Mouse (Mus musculus) urinary bladder, postnatal 25 days (tissue): ENCODE results near the gene Gm45808.
A peak's percentile ranks its signal among the peaks of the same experiment; 100 is the strongest.
"Not testable (repeated sequence)": the region's sequence is repeated elsewhere in the genome, so short reads cannot be mapped to it uniquely, and the experiment has no call there.

ENCODE experiments used
- DNase-seq: peaks from one replicate; pipeline ENCODE4 v3.0.0; 2022; ENCODE audit warnings: low spot score

The Gm45808 gene

DNA sequence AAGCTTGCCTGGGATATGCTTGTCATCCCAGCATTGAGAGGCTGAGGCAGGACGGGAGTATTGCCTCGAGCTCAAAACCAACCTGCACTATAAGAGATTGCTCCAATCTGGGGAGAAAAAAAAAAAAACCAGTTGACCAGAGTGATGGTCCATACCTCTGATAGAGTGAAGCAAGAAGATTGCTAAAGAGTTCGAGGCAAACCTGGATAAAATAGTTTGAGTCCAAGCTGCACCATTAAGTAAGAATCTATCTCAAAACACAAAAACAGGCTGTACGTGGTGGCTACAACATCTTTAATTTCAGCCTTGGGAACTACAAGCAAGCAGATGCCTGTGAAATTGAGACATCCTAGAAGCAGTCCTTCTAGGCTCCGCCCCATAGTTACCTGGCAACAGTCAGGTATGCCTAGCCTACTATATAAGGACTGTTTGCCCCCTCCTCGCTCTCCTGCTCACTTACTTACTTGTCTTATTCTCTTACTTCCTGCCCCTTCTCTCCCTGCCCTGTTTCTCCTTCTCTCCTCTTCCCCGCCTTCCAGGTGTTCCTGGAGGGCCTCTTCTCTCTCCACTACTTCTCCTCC, 19.4 kb downstream of the Gm45808 start:
- no peak for DNase-seq

DNA sequence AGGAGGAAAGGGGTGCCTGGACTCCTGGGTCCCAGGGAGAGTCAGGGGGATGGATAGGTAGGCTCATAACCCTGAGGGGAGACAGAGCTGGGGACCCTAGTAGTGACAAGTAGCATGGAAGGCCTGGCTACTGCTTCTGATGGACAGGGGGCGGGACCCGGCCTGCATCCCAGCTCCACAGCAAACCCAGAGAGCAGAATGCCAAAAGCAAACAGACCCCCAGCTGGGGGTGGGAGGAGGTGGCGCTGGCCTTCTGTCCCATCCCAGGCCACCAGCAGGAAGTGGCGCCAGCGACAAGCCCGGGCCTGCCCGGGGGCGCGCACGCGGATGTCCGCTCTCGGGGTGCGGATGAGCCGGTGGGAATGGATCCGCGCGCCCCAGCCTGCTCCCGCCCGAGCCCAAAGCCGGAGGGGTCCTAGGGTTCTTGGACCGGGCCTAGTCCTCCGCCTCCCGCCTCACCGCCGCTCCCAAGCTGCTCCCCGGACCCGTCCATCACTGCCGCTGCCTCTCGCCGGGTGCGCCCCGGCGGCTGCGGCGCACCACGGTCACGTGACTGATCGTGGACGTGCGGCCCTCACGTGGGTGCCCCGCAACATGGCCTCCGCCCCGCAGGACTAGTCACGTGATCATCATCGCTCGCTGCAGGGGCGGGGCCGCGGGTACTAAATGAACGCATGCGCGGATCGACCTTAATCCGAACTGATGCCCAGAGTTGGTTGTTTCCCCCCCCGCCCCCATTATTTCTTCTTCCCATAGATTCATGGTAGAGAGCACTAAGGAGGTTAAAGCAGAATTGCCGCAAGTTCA, 20.1 kb downstream of the Gm45808 start, which contains the start of gene Bax:
Gene Bax, minus strand, starts transcription at position 616 of the 807 bp plus-strand sequence.
- peak; percentile 93 for DNase-seq

DNA sequence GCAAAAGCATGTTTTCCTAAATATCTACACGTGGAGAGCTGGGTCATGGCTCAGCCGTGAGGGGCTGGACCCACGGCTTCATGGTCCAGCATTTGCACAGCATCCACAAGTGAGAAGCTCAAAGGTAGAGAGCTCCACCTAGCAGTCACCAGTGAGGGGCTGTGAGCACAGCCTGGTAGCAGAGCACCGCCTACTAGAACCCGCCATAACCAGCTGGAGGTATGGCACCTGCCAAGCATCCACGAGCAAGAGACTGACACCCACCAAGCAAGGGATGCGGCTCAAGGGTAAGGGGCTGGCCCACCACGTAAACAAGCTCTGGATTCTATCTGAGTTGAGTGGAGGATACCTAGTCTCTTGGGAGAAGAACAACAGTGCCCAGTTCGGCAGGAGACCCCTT, 21.1 kb downstream of the Gm45808 start:
- DNase-seq, result no peak

GRCm38 (mm10) chr7:45465112-45465511, 21.5 kb downstream of the Gm45808 start:
- no peak for DNase-seq

GRCm38 (mm10) chr7:45463987-45464778, 22.4 kb downstream of the Gm45808 start:
- no peak for DNase-seq

- DNase-seq, result not testable (repeated sequence)
Measured at GRCm38 (mm10) chr7:45462868-45463267, 23.7 kb downstream of the Gm45808 start.

- no peak for DNase-seq
Measured at GRCm38 (mm10) chr7:45462325-45462724, 24.3 kb downstream of the Gm45808 start.

DNA sequence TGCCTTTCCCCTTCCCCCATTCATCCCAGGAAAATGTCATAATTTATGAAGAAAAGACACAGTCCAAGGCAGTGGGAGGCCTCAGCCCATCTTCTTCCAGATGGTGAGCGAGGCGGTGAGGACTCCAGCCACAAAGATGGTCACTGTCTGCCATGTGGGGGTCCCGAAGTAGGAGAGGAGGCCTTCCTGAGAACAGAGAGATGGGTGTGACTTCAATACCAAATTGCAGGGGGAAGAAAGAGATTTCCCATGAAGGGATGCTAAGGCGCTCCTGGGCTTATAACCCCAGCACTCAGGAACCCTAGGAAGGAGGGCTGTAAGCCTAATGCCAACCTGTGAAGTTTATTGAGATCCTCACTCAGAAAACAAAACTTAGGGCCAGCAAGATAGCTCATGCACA, 24.8 kb downstream of the Gm45808 start:
- no peak for DNase-seq

- DNase-seq, result no peak
Measured at GRCm38 (mm10) chr7:45461326-45461725, 25.3 kb downstream of the Gm45808 start.

DNA sequence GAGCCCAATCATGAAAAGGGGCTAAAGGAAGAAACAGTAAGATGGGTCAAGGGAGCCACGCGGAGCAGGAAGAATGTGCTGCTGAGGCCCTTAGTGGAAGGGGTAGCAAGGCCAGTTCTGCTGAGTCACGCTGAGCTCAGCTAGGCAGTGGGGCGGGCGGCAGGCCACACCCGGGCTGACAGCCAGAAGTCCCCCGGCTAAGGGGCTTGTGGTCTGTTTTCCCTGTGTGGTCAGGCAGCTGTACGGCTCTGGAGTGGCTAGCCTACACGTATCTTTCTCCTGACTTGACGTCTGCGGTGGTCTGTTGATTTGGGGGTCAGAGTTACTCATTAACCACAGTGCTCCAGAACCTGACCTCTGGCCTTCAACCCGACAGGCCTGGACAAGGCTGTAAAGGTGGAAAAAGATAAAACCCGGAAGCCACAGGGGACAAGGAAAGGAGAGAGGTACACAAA, 25.7 kb downstream of the Gm45808 start:
- peak; percentile 70 for DNase-seq

GRCm38 (mm10) chr7:45460377-45460776, 26.2 kb downstream of the Gm45808 start:
- no peak for DNase-seq

DNA sequence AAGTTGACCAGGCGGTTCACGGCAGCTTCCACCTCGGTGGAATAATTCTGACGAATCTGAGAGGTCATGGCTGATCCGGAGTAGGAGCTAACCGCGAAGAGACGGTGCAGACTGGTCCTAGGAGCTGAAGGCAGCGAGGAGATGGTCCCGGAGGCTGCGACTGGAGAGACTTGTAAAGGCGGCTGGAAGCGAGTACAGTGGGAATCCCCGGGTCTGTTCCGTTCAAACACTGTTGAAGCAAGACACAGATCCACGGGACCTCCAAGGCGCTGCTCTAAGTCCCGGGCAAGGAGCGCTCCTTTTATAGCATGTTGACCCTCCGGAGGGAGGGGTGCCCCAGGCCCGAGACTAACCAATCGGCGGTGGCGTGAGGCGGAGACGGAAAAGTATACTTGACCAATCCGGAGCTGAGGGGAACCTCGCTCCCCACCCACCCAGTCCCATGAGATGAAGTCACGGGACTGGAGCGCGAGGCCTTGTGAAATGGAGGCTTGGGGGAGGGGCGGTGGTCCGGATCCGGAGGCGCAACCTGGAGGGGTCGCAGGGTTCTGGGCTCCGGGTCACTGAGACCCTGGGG, 27.0 kb downstream of the Gm45808 start, which contains the start of gene Ftl1:
Gene Ftl1, minus strand, starts transcription at position 321 of the 577 bp plus-strand sequence.
- DNase-seq, result peak; percentile 81

- DNase-seq, result peak; percentile 69
Measured at GRCm38 (mm10) chr7:45458748-45459563, 27.7 kb downstream of the Gm45808 start.

DNA sequence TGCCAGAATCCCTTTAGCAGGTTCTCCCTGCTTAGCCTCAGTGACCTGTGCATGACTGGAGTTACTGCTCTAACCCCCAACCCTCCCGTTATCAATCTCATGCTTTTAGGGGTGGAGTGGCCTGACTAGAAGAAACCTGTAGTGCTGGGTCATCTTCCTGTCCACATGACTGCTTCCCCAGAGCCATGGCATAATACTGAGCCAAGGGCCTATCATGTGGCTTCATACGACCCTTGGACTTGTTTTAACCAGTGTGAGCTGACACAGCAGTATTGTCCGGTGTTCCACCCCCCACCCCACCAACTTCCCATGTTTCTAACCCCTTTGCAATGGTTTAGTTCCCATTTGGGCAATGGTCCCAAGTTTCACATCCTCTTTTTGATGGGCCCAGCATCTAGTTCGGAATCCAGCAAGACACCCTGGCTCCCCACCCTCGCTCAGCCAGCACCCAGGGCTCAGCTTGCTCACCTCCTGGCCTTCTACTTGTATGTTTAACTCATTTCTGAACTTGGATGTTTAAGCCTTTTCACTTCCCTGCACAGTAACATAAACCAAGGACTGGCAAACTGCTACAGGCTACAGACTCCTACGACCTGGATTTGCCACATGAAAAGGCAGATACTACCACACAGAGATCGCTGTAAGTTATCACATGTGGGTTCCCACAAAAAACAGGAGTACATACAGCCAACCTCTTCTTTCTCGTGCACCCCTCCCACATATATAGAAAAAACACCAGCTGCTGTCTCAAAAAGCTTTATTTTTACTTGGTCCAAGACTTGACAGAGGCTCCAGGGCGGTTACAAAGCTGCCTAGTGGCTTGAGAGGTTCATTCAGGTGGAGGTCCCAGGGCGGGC, 29.2 kb downstream of the Gm45808 start:
- no peak for DNase-seq

DNA sequence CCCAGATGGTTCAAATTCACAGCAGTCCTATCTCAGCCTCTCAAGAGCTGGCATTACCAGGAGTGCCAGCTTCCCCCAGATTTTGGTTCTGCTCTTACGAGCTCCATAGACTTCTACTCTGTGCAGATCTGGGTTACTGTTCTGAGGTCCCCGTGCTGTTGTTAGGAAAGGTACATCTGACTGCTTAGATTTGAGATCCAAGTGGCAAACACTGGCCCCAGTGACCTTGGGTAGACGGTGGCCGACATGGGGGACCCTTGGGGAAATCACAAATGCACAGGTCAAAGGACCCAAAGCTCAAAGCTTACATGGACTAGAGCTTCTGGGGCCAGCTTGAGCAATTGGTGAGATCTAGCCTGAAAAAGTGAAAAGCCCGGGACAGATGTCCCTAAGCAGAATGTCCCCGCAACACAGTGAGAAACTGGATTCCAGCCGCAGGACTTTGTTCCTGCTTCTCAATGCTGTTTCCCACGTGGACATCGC, 29.8 kb downstream of the Gm45808 start:
- no peak for DNase-seq

DNA sequence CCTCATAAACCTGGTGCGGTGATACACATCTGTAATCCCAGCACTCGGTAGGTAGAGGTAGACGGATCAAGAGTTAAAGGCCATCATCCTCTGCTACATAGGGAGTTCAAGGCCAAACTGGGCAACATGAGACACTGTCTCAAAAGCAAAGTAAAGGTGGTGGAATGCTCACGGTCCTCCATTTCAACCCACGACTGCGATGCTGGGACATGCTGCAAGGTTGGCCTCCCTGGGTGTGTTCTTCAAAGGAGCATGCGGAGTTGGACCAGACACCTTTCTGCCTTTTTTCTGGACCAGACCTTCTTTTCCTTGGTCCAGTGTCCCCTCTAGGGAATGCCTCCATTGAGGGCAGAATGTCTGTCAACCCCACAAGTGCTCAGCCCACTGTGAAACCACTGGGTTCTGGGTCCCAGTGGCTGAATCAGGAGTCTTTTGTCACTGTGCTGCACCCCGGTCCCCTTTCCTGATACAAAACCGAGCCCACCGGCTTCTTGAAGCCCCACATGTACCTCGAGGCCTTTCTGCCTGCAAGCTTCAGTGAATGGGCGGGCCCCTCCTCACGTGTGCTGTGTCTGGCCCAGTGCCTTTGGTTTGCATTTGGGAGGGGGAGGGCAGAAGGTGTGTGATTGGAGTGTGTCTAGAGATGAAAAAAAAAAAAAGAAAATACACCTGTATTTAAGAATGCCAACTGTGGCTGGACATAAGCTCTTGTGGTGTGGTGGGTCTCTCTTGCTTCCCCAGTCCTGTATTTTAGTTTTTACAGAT, 30.5 kb downstream of the Gm45808 start:
- no peak for DNase-seq

- no peak for DNase-seq
Measured at GRCm38 (mm10) chr7:45454971-45455370, 31.6 kb downstream of the Gm45808 start.

DNA sequence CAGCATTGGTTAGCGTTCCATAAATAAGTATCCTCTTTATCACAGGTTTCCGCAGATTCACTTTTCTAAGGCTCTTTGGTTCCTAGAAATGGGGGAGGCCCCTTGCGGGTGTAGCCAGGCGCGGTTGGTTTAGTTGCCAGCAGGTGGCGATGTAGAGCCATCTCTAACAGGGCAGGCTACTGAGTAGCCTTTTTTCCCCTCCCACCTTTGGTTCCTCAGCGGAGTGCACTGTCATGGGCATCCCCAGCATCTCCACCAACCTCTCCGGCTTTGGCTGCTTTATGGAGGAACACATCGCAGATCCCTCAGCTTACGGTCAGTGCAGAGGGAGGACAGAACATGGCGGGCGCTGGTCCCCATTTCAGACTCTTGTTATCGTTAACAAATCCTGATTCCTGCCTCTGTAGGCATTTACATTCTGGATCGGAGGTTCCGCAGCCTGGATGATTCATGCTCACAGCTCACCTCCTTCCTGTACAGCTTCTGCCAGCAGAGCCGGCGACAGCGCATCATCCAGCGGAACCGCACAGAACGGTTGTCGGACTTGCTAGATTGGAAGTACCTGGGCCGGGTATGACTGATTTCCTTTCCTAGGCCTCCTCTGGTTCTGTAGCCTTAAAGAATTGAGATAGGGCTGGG, 35.1 kb downstream of the Gm45808 start:
- peak; percentile 82 for DNase-seq

- no peak for DNase-seq
Measured at GRCm38 (mm10) chr7:45449974-45450373, 36.6 kb downstream of the Gm45808 start.
